Mouse (Mus musculus): ENCODE measurements around the gene Rsph4a. TPM values are rescaled to one million over a fixed set of nuclear protein-coding genes. Genes with fewer than 3 reads are reported as not detected.
"Not testable (repeated sequence)": the region's sequence is repeated elsewhere in the genome, so short reads cannot be mapped to it uniquely, and the experiment has no call there.

The Rsph4a gene
- not detected in 2 replicates for polyA plus RNA-seq (2012; ENCODE audit: insufficient read depth, insufficient read length, low replicate concordance, missing spikeins)

GRCm38 (mm10) chr10:33904530-33905481 lies at the start of gene Rsph4a:
Gene Rsph4a (plus strand): TSS chr10:33905111.
- WGBS = 5% methylated on average over 17 of the region's 17 CpGs
- no peak for TF ChIP-seq CTCF (IDR thresholded peaks at IDR 0.05; ENCODE audit: insufficient read depth, low read depth, low read length)
- TF ChIP-seq POLR2A (IDR thresholded peaks at IDR 0.05; ENCODE audit: insufficient read depth, low read depth, low read length) = no peak
- H3K4me3 ChIP-seq (ENCODE audit: insufficient read depth, low read depth, low read length) = peak within 1 kb of the TSS; percentile 52
- H3K4me1 ChIP-seq (ENCODE audit: control insufficient read depth, insufficient read depth, low read length) = peaks cover 3% of the 10 kb centered on the region; the same call in 1 of the 2 replicates
- no peak within 1 kb of the TSS for H3K27ac ChIP-seq (ENCODE audit: insufficient read depth, low read depth, low read length)

- Histone ChIP-seq H3K4me1 (ENCODE audit: control insufficient read depth, insufficient read depth, low read length) (no peaks in the 10 kb centered on the region), H3K27ac (ENCODE audit: insufficient read depth, low read depth, low read length) (no peak within 1 kb of the TSS), H3K4me3 (ENCODE audit: insufficient read depth, low read depth, low read length) (no peak within 1 kb of the TSS)
- TF ChIP-seq CTCF (IDR thresholded peaks at IDR 0.05; ENCODE audit: insufficient read depth, low read depth, low read length) = no peak
- no peak for TF ChIP-seq POLR2A (IDR thresholded peaks at IDR 0.05; ENCODE audit: insufficient read depth, low read depth, low read length)
Observed at GRCm38 (mm10) chr10:33857421-33857820, 47.5 kb upstream of the Rsph4a start, which contains the start of gene Sult3a1. Gene Sult3a1 (plus strand): TSS chr10:33857721.

- TF ChIP-seq POLR2A (IDR thresholded peaks at IDR 0.05; ENCODE audit: insufficient read depth, low read depth, low read length) = no peak
- TF ChIP-seq CTCF (IDR thresholded peaks at IDR 0.05; ENCODE audit: insufficient read depth, low read depth, low read length) = no peak
- WGBS = 78% methylated on average over 2 of the region's 2 CpGs
- Histone ChIP-seq H3K4me1 (ENCODE audit: control insufficient read depth, insufficient read depth, low read length) (no peaks in the 10 kb centered on the region), H3K4me3 (ENCODE audit: insufficient read depth, low read depth, low read length) (no peak overlapping the region), H3K27ac (ENCODE audit: insufficient read depth, low read depth, low read length) (no peak overlapping the region)
Observed at GRCm38 (mm10) chr10:33865994-33866393, 38.9 kb upstream of the Rsph4a start.

GRCm38 (mm10) chr10:33870441-33870840 lies 34.5 kb upstream of the Rsph4a start:
- TF ChIP-seq CTCF (IDR thresholded peaks at IDR 0.05; ENCODE audit: insufficient read depth, low read depth, low read length) (no peak), POLR2A (IDR thresholded peaks at IDR 0.05; ENCODE audit: insufficient read depth, low read depth, low read length) (no peak)
- Histone ChIP-seq H3K4me3 (ENCODE audit: insufficient read depth, low read depth, low read length) (no peak overlapping the region), H3K4me1 (ENCODE audit: control insufficient read depth, insufficient read depth, low read length) (no peaks in the 10 kb centered on the region), H3K27ac (ENCODE audit: insufficient read depth, low read depth, low read length) (no peak overlapping the region)
- 15% methylated on average over 1 of the region's 1 CpGs for WGBS

GRCm38 (mm10) chr10:33872672-33873398 lies 32.1 kb upstream of the Rsph4a start:
- TF ChIP-seq CTCF (IDR thresholded peaks at IDR 0.05; ENCODE audit: insufficient read depth, low read depth, low read length) = no peak
- TF ChIP-seq POLR2A (IDR thresholded peaks at IDR 0.05; ENCODE audit: insufficient read depth, low read depth, low read length) = no peak
- no peaks in the 10 kb centered on the region for H3K4me1 ChIP-seq (ENCODE audit: control insufficient read depth, insufficient read depth, low read length)
- H3K27ac ChIP-seq (ENCODE audit: insufficient read depth, low read depth, low read length) = no peak overlapping the region
- 90% methylated on average over 2 of the region's 2 CpGs for WGBS
- no peak overlapping the region for H3K4me3 ChIP-seq (ENCODE audit: insufficient read depth, low read depth, low read length)

GRCm38 (mm10) chr10:33882411-33882810 lies 22.5 kb upstream of the Rsph4a start:
- not testable (repeated sequence) for H3K4me3 ChIP-seq (ENCODE audit: insufficient read depth, low read depth, low read length); H3K4me1 ChIP-seq (ENCODE audit: control insufficient read depth, insufficient read depth, low read length); H3K27ac ChIP-seq (ENCODE audit: insufficient read depth, low read depth, low read length)
- WGBS = 80% methylated on average over 2 of the region's 2 CpGs

- 95% methylated on average over 1 of the region's 1 CpGs for WGBS
- H3K27ac ChIP-seq (ENCODE audit: insufficient read depth, low read depth, low read length); H3K4me1 ChIP-seq (ENCODE audit: control insufficient read depth, insufficient read depth, low read length); H3K4me3 ChIP-seq (ENCODE audit: insufficient read depth, low read depth, low read length): not testable (repeated sequence)
Observed at GRCm38 (mm10) chr10:33901520-33901919, 3.4 kb upstream of the Rsph4a start.

GRCm38 (mm10) chr10:33905489-33905888 lies 578 bp downstream of the Rsph4a start:
- WGBS = 2% methylated on average over 6 of the region's 6 CpGs
- H3K4me3 ChIP-seq (ENCODE audit: insufficient read depth, low read depth, low read length) = peak overlapping the region; percentile 52
- H3K4me1 ChIP-seq (ENCODE audit: control insufficient read depth, insufficient read depth, low read length) = peaks cover 3% of the 10 kb centered on the region; the same call in 1 of the 2 replicates
- TF ChIP-seq CTCF (IDR thresholded peaks at IDR 0.05; ENCODE audit: insufficient read depth, low read depth, low read length) (no peak), POLR2A (IDR thresholded peaks at IDR 0.05; ENCODE audit: insufficient read depth, low read depth, low read length) (no peak)
- no peak overlapping the region for H3K27ac ChIP-seq (ENCODE audit: insufficient read depth, low read depth, low read length)

GRCm38 (mm10) chr10:33940702-33941101 lies 35.8 kb downstream of the Rsph4a start:
- Histone ChIP-seq H3K27ac (ENCODE audit: insufficient read depth, low read depth, low read length) (no peak overlapping the region), H3K4me1 (ENCODE audit: control insufficient read depth, insufficient read depth, low read length) (no peaks in the 10 kb centered on the region), H3K4me3 (ENCODE audit: insufficient read depth, low read depth, low read length) (no peak overlapping the region)
- TF ChIP-seq POLR2A (IDR thresholded peaks at IDR 0.05; ENCODE audit: insufficient read depth, low read depth, low read length) (no peak), CTCF (IDR thresholded peaks at IDR 0.05; ENCODE audit: insufficient read depth, low read depth, low read length) (no peak)
